Mouse (Mus musculus) kidney, adult 2 months (tissue): Measurements from ENCODE around the gene Uvrag.

Source experiments
- CTCF ChIP-seq: fragments of 200-500 bp; conservative IDR thresholded peaks from 2 replicates; pipeline ENCODE4 v1.5.1; 2011; ENCODE audit warnings: low read depth, mild to moderate bottlenecking, control low read depth, low read length, moderate library complexity, mixed read lengths; ENCODE audit not compliant: insufficient read depth, insufficient read length
- POLR2A ChIP-seq: fragments of 200-500 bp; IDR thresholded peaks from one replicate; pipeline ENCODE4 v1.6.1; 2011; ENCODE audit warnings: low read depth, low read length, control low read depth

DNA sequence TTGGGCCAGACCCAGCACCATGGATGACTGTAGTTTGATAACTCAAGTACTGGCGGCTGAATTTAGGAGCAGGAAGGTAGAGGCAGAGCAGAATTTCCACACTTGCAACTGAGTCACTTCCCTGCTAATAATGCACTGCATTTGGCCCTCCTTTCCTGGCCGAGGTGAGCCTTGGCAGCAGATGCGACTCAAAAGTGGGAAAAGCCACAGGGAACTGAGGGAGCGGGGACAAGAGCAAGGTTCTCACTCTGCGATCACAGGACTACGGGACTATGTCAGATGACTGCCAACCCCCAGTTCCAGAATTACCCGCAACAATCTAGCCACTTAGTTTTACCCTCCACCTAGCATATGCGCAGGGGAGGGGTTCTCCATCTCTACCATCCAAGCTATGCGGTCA is 38.3 kb upstream of the Uvrag start:
- TF ChIP-seq CTCF (no peak), POLR2A (no peak)
